Mouse (Mus musculus): ENCODE results near the gene Arhgap45. TPM values are rescaled to one million over a fixed set of nuclear protein-coding genes. Genes with fewer than 3 reads are reported as not detected.
A peak's percentile ranks its signal among the peaks of the same experiment; 100 is the strongest.

Gene Arhgap45
- polyA plus RNA-seq, 1 experiment from 2014 or later, result 11.2 TPM

DNA sequence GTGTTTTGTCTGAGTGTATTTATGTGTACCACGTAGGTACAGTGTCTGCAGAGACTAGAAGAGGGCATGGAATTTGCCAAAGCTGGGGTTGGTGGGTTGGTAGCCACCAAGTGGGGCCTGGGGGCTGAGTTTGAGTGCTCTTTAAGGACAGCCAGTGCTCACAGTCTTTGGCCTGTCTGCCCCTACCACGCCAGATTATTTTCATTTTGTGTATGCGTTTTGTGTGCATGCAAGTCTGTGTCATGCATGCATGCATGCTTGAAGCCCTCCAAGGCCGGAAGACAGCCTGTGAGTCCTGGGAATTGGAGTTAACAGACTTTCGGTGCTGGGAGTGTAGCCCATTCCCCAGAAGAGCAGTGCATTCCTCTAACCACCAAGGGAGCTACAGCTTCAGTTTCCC, 38.9 kb downstream of the Arhgap45 start:
- no peak for TF ChIP-seq CTCF (IDR thresholded peaks at IDR 0.05; ENCODE audit: low read depth)
- Histone ChIP-seq H3K27ac (ENCODE audit: low read depth) (no peak overlapping the region), H3K4me2 (peak overlapping the region; percentile 86), H3K9me3 (ENCODE audit: low read depth, low read length) (no peaks in the 10 kb centered on the region), H3K27me3 (ENCODE audit: insufficient read depth, low read length) (no peaks in the 10 kb centered on the region), H3K36me3 (ENCODE audit: insufficient read depth) (peaks cover 49% of the 10 kb centered on the region), H3K4me3 (ENCODE audit: low read depth, low read length) (peak overlapping the region; percentile 87; the same call in 1 of the 2 replicates), H3K4me1 (ENCODE audit: insufficient read depth) (peaks cover 13% of the 10 kb centered on the region), H3K9ac (peak overlapping the region; percentile 85; the same call in 1 of the 2 replicates)
- WGBS, result 62% methylated on average over 5 of the region's 5 CpGs
- no peak for DNase-seq
- ATAC-seq (ENCODE audit: insufficient read depth), result no peak

DNA sequence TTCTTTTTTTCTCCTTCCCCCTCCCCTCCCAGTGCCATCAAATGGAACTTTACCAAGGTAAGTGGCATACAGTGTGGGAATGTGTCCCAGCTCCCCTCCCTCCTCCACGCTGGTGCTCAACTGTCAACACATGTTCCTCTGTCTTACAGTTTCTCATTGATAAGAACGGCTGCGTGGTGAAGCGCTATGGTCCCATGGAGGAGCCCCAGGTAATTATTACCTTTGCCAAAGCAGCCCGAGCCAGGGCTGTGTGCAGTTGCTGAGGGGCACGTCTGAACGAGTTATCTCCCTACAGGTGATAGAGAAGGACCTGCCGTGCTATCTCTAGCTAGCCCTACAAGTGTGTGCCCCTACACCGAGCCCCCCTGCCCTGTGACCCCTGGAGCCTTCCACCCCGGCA, 39.4 kb downstream of the Arhgap45 start:
- Histone ChIP-seq H3K27me3 (ENCODE audit: insufficient read depth, low read length) (no peaks in the 10 kb centered on the region), H3K27ac (ENCODE audit: low read depth) (no peak overlapping the region), H3K4me1 (ENCODE audit: insufficient read depth) (peaks cover 13% of the 10 kb centered on the region), H3K4me2 (peak overlapping the region; percentile 86; the same call in 1 of the 2 replicates), H3K9ac (no peak overlapping the region), H3K4me3 (ENCODE audit: low read depth, low read length) (no peak overlapping the region), H3K9me3 (ENCODE audit: low read depth, low read length) (no peaks in the 10 kb centered on the region), H3K36me3 (ENCODE audit: insufficient read depth) (peaks cover 55% of the 10 kb centered on the region)
- no peak for TF ChIP-seq CTCF (IDR thresholded peaks at IDR 0.05; ENCODE audit: low read depth)
- no peak for DNase-seq
- ATAC-seq (ENCODE audit: insufficient read depth), result no peak
- WGBS, result 64% methylated on average over 9 of the region's 10 CpGs

DNA sequence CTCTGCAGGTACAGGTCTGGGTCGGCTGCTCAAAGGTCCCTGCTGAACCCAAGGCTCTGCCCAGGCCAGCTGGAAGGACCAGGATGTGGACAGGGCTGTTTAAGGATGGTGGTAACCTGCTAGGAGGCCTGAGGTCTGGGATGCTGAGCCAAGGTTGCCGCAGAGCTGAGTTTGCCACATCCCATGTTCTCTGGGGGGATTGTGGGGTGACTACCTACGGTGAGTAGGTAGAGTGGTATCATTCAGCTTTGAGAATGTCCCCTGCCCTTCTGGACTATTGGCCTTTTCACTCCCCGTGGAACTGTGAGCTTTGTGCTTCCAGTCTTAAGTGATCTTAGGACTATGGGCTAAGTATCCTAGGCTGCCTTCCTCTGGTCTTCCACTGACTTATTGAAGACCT, 40.1 kb downstream of the Arhgap45 start:
- Histone ChIP-seq H3K4me3 (ENCODE audit: low read depth, low read length) (no peak overlapping the region), H3K9ac (no peak overlapping the region), H3K27ac (ENCODE audit: low read depth) (no peak overlapping the region), H3K4me1 (ENCODE audit: insufficient read depth) (peaks cover 9% of the 10 kb centered on the region), H3K36me3 (ENCODE audit: insufficient read depth) (peaks cover 60% of the 10 kb centered on the region), H3K27me3 (ENCODE audit: insufficient read depth, low read length) (no peaks in the 10 kb centered on the region), H3K9me3 (ENCODE audit: low read depth, low read length) (no peaks in the 10 kb centered on the region), H3K4me2 (no peak overlapping the region)
- no peak for TF ChIP-seq CTCF (IDR thresholded peaks at IDR 0.05; ENCODE audit: low read depth)
- no peak for DNase-seq
- 81% methylated on average over 4 of the region's 4 CpGs for WGBS
- no peak for ATAC-seq (ENCODE audit: insufficient read depth)

DNA sequence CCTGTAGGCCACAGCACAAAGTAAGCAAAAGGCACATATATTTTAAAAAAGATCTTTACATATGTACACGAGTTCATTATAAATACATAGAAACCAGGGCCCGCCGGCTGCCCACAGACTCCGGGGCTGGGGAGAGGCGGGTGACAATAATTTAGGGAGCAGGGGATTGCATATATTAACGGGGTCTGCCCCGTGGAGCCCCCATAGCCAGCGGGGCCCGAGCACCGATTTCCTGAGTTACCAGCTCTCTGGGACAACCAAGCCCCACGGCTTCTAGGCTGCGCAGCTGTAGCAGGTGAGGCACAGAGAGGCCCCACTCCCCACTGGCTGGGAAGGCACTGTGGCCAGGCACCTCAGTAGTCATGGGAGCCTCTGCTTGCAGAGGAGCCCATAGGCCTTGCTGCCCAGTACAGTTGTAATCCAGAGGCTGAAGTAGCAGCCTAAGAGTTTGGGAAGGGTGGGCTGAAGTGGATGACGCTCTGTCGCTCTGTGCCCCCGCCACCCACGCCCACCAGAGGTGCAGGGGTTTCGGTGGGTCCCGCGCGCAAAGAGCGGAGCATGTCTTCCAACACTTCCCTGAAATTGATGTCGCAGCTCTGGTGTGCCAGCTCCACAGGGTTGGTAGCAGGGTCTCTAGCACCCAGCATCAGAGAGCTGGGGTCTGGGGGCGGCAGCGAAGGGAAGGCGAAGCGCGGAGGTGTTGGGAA, 40.7 kb downstream of the Arhgap45 start:
- no peak for TF ChIP-seq CTCF (IDR thresholded peaks at IDR 0.05; ENCODE audit: low read depth)
- Histone ChIP-seq H3K4me1 (ENCODE audit: insufficient read depth) (peaks cover 6% of the 10 kb centered on the region), H3K27ac (ENCODE audit: low read depth) (no peak overlapping the region), H3K4me2 (no peak overlapping the region), H3K4me3 (ENCODE audit: low read depth, low read length) (no peak overlapping the region), H3K27me3 (ENCODE audit: insufficient read depth, low read length) (no peaks in the 10 kb centered on the region), H3K36me3 (ENCODE audit: insufficient read depth) (peaks cover 65% of the 10 kb centered on the region), H3K9ac (no peak overlapping the region), H3K9me3 (ENCODE audit: low read depth, low read length) (no peaks in the 10 kb centered on the region)
- 87% methylated on average over 27 of the region's 27 CpGs for WGBS
- no peak for ATAC-seq (ENCODE audit: insufficient read depth)
- DNase-seq, result no peak

DNA sequence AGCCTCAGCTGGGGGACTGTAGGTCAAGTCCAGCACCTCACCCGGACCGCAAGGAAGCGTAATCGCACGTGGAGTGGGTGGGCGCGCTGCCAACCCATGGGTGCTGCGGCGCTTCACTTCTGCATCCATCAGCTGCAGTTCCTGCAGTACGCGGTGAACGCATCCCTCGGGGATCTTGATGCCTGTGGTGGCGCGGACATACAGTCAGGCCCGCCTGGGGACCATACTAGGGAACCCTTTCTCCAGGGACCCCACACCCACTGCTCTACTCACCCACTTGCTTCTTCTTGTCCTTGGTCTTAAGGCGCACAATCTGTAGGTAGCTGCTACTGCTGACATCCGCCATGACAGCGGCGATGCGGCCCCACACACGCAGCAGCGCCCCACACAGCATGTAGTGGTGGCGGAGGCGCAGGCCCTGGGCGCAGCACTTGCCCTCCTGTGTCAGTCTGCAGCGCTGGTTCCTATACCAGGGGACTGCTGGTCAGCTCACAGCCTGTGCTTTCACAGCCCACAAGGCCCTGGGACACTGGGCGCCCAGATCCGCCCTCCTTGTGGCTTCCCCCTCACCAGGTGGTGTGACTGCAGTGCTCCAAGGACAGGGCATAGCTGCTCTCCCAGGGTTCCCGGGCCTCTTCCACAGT, 41.4 kb downstream of the Arhgap45 start:
- DNase-seq (no peak), ATAC-seq (ENCODE audit: insufficient read depth) (no peak)
- no peak overlapping the region for H3K27ac ChIP-seq (ENCODE audit: low read depth)
- 72% methylated on average over 28 of the region's 30 CpGs for WGBS
- no peak overlapping the region for H3K9ac ChIP-seq
- H3K36me3 ChIP-seq (ENCODE audit: insufficient read depth), result peaks cover 72% of the 10 kb centered on the region
- peaks cover 6% of the 10 kb centered on the region for H3K4me1 ChIP-seq (ENCODE audit: insufficient read depth)
- no peak for TF ChIP-seq CTCF (IDR thresholded peaks at IDR 0.05; ENCODE audit: low read depth)
- no peaks in the 10 kb centered on the region for H3K27me3 ChIP-seq (ENCODE audit: insufficient read depth, low read length)
- no peak overlapping the region for H3K4me3 ChIP-seq (ENCODE audit: low read depth, low read length)
- no peaks in the 10 kb centered on the region for H3K9me3 ChIP-seq (ENCODE audit: low read depth, low read length)
- no peak overlapping the region for H3K4me2 ChIP-seq

DNA sequence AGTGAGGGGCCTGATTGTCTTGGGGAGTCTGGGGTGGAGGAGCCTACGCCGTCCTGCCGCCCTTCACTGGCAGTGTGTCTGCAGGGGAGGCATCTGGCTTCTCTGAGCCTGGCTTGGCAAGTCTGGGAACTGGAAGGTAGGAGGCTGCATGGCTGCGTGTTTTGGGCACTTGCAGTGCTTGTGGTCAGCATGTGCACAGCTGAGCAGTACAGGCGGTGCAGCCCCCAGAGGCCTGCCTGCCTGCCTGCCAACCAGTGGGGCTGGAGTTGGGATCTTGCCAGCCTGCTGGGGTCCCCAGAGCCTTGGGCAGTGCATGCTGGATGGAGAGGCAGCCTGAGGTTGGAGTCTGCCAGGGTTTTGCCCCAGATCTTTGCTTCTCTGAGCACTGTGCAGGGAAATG, 46.7 kb downstream of the Arhgap45 start:
- H3K4me1 ChIP-seq (ENCODE audit: insufficient read depth), result no peaks in the 10 kb centered on the region
- no peak overlapping the region for H3K9ac ChIP-seq
- H3K4me3 ChIP-seq (ENCODE audit: low read depth, low read length), result no peak overlapping the region
- WGBS, result 87% methylated on average over 5 of the region's 5 CpGs
- no peak for ATAC-seq (ENCODE audit: insufficient read depth)
- no peaks in the 10 kb centered on the region for H3K27me3 ChIP-seq (ENCODE audit: insufficient read depth, low read length)
- peaks cover 75% of the 10 kb centered on the region for H3K36me3 ChIP-seq (ENCODE audit: insufficient read depth)
- H3K27ac ChIP-seq (ENCODE audit: low read depth), result no peak overlapping the region
- no peaks in the 10 kb centered on the region for H3K9me3 ChIP-seq (ENCODE audit: low read depth, low read length)
- no peak for TF ChIP-seq CTCF (IDR thresholded peaks at IDR 0.05; ENCODE audit: low read depth)
- H3K4me2 ChIP-seq, result no peak overlapping the region
- no peak for DNase-seq

DNA sequence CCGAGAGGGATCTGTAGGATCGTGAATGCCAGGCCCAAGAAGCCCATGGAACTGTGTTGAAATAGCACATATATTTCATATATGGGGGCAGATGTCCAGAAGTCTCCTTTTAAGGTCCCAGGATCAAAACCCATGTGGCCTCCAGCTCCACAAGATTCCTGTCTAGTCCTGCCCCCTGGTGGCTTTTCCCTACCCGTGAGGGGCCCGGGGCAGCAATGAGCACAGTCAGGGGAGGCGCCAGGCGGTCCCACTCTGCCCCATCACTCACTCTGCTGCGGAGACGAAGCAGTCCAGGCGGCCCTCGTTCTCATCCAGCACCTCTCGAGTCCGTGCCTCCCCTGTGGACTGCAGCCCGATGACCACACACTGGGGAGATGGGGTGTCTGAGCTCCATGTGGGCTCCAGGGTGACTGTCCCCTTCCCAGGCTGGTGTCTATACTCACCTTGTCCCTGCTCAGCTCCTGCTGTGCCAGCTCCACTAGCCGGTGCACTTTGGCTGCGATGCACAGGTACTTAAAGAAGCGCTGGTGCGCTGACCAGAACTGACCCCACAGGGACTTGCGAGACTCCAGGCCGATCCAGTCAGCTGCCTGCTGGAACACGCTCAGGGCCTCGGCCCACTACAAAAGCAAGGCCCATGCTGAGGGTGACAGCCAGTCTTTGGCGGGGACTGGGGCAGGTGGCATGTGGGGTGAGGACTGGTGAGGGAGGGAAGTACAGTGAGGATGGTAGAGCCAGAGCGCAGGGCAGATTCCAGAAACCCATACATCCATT, 47.6 kb downstream of the Arhgap45 start:
- ATAC-seq (ENCODE audit: insufficient read depth), result no peak
- no peak for DNase-seq

More for the DNA sequence above, 47.6 kb downstream of the Arhgap45 start:
- WGBS, result 71% methylated on average over 23 of the region's 23 CpGs
- peak; percentile 27 for TF ChIP-seq CTCF (IDR thresholded peaks at IDR 0.05; ENCODE audit: low read depth)
- Histone ChIP-seq H3K4me3 (ENCODE audit: low read depth, low read length) (no peak overlapping the region), H3K27ac (ENCODE audit: low read depth) (no peak overlapping the region), H3K27me3 (ENCODE audit: insufficient read depth, low read length) (no peaks in the 10 kb centered on the region), H3K4me2 (no peak overlapping the region), H3K36me3 (ENCODE audit: insufficient read depth) (peaks cover 69% of the 10 kb centered on the region), H3K9me3 (ENCODE audit: low read depth, low read length) (no peaks in the 10 kb centered on the region), H3K9ac (no peak overlapping the region), H3K4me1 (ENCODE audit: insufficient read depth) (no peaks in the 10 kb centered on the region)
